ENCODE assay signal across 8 mouse cellular contexts in the genomic region with DNA sequence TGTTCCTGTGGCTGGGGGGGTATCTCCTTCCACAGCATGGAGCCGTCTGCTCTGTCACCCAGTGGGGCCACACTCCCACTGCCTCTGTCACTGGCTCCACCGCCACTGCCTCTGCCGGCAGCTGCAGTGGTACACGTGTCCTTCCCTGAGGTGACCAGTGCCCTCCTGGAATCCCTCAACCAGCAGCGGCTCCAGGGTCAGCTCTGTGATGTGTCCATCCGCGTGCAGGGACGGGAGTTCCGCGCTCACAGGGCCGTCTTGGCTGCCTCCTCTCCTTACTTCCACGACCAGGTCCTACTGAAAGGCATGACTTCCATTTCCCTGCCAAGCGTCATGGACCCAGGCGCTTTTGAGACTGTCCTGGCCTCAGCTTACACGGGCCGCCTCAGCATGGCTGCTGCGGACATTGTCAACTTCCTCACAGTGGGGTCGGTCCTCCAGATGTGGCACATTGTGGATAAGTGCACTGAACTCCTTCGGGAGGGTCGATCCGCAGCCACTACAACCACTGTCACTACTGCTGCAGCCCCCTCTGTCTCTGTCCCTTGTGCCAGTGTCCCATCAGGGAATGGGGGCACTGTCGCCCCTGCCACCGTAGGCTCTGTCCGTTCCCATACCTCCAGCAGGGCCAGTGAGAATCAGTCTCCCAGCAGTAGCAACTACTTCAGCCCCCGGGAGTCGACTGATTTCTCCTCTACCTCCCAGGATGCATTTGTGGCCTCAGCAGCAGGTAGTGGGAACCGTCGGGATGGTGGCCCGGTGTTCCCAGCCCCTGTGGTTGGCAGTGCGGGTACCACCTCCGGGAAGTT. TPM values are rescaled to one million over a fixed set of nuclear protein-coding genes. Genes with fewer than 3 reads are reported as not detected.
DNase-seq lines count a peak whose midpoint lies in the region; ATAC-seq lines count a peak whose summit lies in the region.

No protein-coding gene starts in this region.

- no peak overlapping the region for H3K9ac ChIP-seq in intestine, embryonic 14.5 days (ENCODE audit: low read length)
- no peak overlapping the region; the same call in 1 of the 2 replicates for H3K9ac ChIP-seq in midbrain, embryonic 14.5 days (replicated peaks; ENCODE audit: low read length)

- H3K4me1 ChIP-seq in megakaryocyte, embryonic 14.5 days = peaks cover 77% of the 10 kb centered on the region
- peaks cover 27% of the 10 kb centered on the region for H3K4me1 ChIP-seq in intestine, embryonic 14.5 days (replicated peaks; ENCODE audit: control insufficient read depth, insufficient read depth, low read length)
- H3K4me1 ChIP-seq in midbrain, embryonic 14.5 days (ENCODE audit: control insufficient read depth, insufficient read depth, low read length) = peaks cover 29% of the 10 kb centered on the region

- peak overlapping the region; percentile 71 for H3K4me2 ChIP-seq in intestine, embryonic 14.5 days (ENCODE audit: low read length)
- peak overlapping the region; percentile 65 for H3K4me2 ChIP-seq in midbrain, embryonic 14.5 days (ENCODE audit: low read length)

- peak overlapping the region; percentile 93 for H3K4me3 ChIP-seq in megakaryocyte, embryonic 14.5 days (replicated peaks)
- H3K4me3 ChIP-seq in intestine, embryonic 14.5 days (ENCODE audit: low read depth, low read length) = peak overlapping the region; percentile 52
- H3K4me3 ChIP-seq in midbrain, embryonic 14.5 days (replicated peaks; ENCODE audit: low read depth, low read length) = peak overlapping the region; percentile 49

- no peaks in the 10 kb centered on the region for H3K27me3 ChIP-seq in megakaryocyte, embryonic 14.5 days (replicated peaks)
- no peaks in the 10 kb centered on the region for H3K27me3 ChIP-seq in intestine, embryonic 14.5 days (replicated peaks; ENCODE audit: control insufficient read depth, insufficient read depth, low read length)
- H3K27me3 ChIP-seq in midbrain, embryonic 14.5 days (ENCODE audit: control insufficient read depth, insufficient read depth, low read length) = no peaks in the 10 kb centered on the region

- 0 out of 2 replicates have a peak, but pooled peaks cover 5% of the 10 kb centered on the region for H3K9me3 ChIP-seq in megakaryocyte, embryonic 14.5 days
- no peaks in the 10 kb centered on the region for H3K9me3 ChIP-seq in intestine, embryonic 14.5 days (ENCODE audit: control insufficient read depth, low read length)
- H3K9me3 ChIP-seq in midbrain, embryonic 14.5 days (ENCODE audit: control insufficient read depth, low read length) = no peaks in the 10 kb centered on the region

- no peak for ATAC-seq in megakaryocyte, adult 5-6 weeks (ENCODE audit: poor library complexity, severe bottlenecking)
- no peak for ATAC-seq in intestine, embryonic 14.5 days (replicated peaks; ENCODE audit: low FRiP score, low TSS enrichment, low read depth)
- no peak for ATAC-seq in midbrain, embryonic 14.5 days (ENCODE audit: low FRiP score, low TSS enrichment)

- 76% methylated on average over 31 of the region's 31 CpGs for WGBS in intestine, embryonic 14.5 days
- 70% methylated on average over 31 of the region's 31 CpGs for WGBS in midbrain, embryonic 14.5 days

- H3K27ac ChIP-seq in intestine, embryonic 14.5 days (ENCODE audit: low read depth) = peak overlapping the region; percentile 78; the same call in 1 of the 2 replicates
- H3K27ac ChIP-seq in midbrain, embryonic 14.5 days (replicated peaks; ENCODE audit: low read depth, low read length) = no peak overlapping the region

- peak; percentile 59 to 67 for DNase-seq in adrenal gland, adult (ENCODE audit: inconsistent age in 2 of 2, low spot score in 1 of 2)
- DNase-seq in adrenal gland, postnatal 25 days = no peak
- no peak for DNase-seq in intestine, embryonic 14.5 days (ENCODE audit: low spot score)
- no peak for DNase-seq in midbrain, embryonic 14.5 days
- no peak for DNase-seq in left cerebral cortex, adult 9 months (ENCODE audit: low spot score in 2 of 2)
- no peak for DNase-seq in spleen, adult 12 weeks (ENCODE audit: low spot score)

- H3K36me3 ChIP-seq in megakaryocyte, embryonic 14.5 days (replicated peaks; ENCODE audit: low read length) = peaks cover 65% of the 10 kb centered on the region
- H3K36me3 ChIP-seq in intestine, embryonic 14.5 days (ENCODE audit: control insufficient read depth, insufficient read depth, low read length) = peaks cover 41% of the 10 kb centered on the region
- H3K36me3 ChIP-seq in midbrain, embryonic 14.5 days (ENCODE audit: control insufficient read depth, insufficient read depth, low read length) = peaks cover 32% of the 10 kb centered on the region

RNA-seq across cellular contexts. Expression of a gene that starts 1.3 kb away (rescaled TPM):
- total RNA-seq in adrenal gland, postnatal 25 days (2021) = 27.4 and 38.8 TPM in 2 replicates
- 45.3 and 51.7 TPM in 2 replicates for polyA plus RNA-seq in megakaryocyte, embryonic 14.5 days (2012; ENCODE audit: insufficient read depth, low replicate concordance)
- 13.7 and 14.0 TPM in 2 replicates for total RNA-seq in megakaryocyte, adult 5-6 weeks (2015)
- total RNA-seq in megakaryocyte, adult 5-6 weeks (2017) = 22.0 and 25.8 TPM in 2 replicates
- polyA plus RNA-seq in intestine, embryonic 14.5 days (2014; fragmentation: Nextera tagmentation; extraction: Ambion mirVana) = 9.4 and 9.8 TPM in 2 replicates
- polyA plus RNA-seq in midbrain, embryonic 14.5 days (2014; fragmentation: Nextera tagmentation; extraction: Ambion mirVana) = 12.1 and 13.1 TPM in 2 replicates

RNA-seq across cellular contexts. Expression of a gene that starts 1.4 kb away (rescaled TPM):
- total RNA-seq in adrenal gland, postnatal 25 days (2021) = 101 and 166 TPM in 2 replicates
- 362 and 606 TPM in 2 replicates for polyA plus RNA-seq in megakaryocyte, embryonic 14.5 days (2012; ENCODE audit: insufficient read depth, low replicate concordance)
- 99.7 and 105 TPM in 2 replicates for total RNA-seq in megakaryocyte, adult 5-6 weeks (2015)
- total RNA-seq in megakaryocyte, adult 5-6 weeks (2017) = 88.9 and 93.3 TPM in 2 replicates
- 32.3 and 32.5 TPM in 2 replicates for polyA plus RNA-seq in intestine, embryonic 14.5 days (2014; fragmentation: Nextera tagmentation; extraction: Ambion mirVana)
- 18.3 and 20.6 TPM in 2 replicates for polyA plus RNA-seq in midbrain, embryonic 14.5 days (2014; fragmentation: Nextera tagmentation; extraction: Ambion mirVana)

RNA-seq across cellular contexts. Expression of a gene that starts 7.8 kb away (rescaled TPM):
- 35.2 and 36.4 TPM in 2 replicates for total RNA-seq in adrenal gland, postnatal 25 days (2021)
- polyA plus RNA-seq in megakaryocyte, embryonic 14.5 days (2012; ENCODE audit: insufficient read depth, low replicate concordance) = 11.0 and 20.0 TPM in 2 replicates
- 42.1 and 49.7 TPM in 2 replicates for total RNA-seq in megakaryocyte, adult 5-6 weeks (2015)
- total RNA-seq in megakaryocyte, adult 5-6 weeks (2017) = 39.3 and 63.3 TPM in 2 replicates
- 41.8 and 42.7 TPM in 2 replicates for polyA plus RNA-seq in intestine, embryonic 14.5 days (2014; fragmentation: Nextera tagmentation; extraction: Ambion mirVana)
- 40.7 and 44.6 TPM in 2 replicates for polyA plus RNA-seq in midbrain, embryonic 14.5 days (2014; fragmentation: Nextera tagmentation; extraction: Ambion mirVana)

RNA-seq across cellular contexts. Expression of a gene that starts 12.1 kb away (rescaled TPM):
- not detected in 2 replicates for total RNA-seq in adrenal gland, postnatal 25 days (2021)
- not detected in 2 replicates for polyA plus RNA-seq in megakaryocyte, embryonic 14.5 days (2012; ENCODE audit: insufficient read depth, low replicate concordance)
- 4.9 and 9.8 TPM in 2 replicates for total RNA-seq in megakaryocyte, adult 5-6 weeks (2015)
- total RNA-seq in megakaryocyte, adult 5-6 weeks (2017) = 2.6 and 5.9 TPM in 2 replicates
- polyA plus RNA-seq in intestine, embryonic 14.5 days (2014; fragmentation: Nextera tagmentation; extraction: Ambion mirVana) = 0.23 TPM in 2 replicates
- 1.1 TPM in 1 of 2 replicates, not detected in the other for polyA plus RNA-seq in midbrain, embryonic 14.5 days (2014; fragmentation: Nextera tagmentation; extraction: Ambion mirVana)

RNA-seq across cellular contexts. Expression of a gene that starts 12.3 kb away (rescaled TPM):
- 68.9 and 72.7 TPM in 2 replicates for total RNA-seq in adrenal gland, postnatal 25 days (2021)
- polyA plus RNA-seq in megakaryocyte, embryonic 14.5 days (2012; ENCODE audit: insufficient read depth, low replicate concordance) = 90.4 and 221 TPM in 2 replicates
- 33.6 and 38.2 TPM in 2 replicates for total RNA-seq in megakaryocyte, adult 5-6 weeks (2015)
- 51.8 and 58.3 TPM in 2 replicates for total RNA-seq in megakaryocyte, adult 5-6 weeks (2017)
- polyA plus RNA-seq in intestine, embryonic 14.5 days (2014; fragmentation: Nextera tagmentation; extraction: Ambion mirVana) = 31.3 and 34.5 TPM in 2 replicates
- 47.2 and 50.3 TPM in 2 replicates for polyA plus RNA-seq in midbrain, embryonic 14.5 days (2014; fragmentation: Nextera tagmentation; extraction: Ambion mirVana)

Comparison
In these comparisons a context has a peak if more than half of its experiments do, and no peak if none do; other contexts are left out.
1. DNase-seq: peak in adrenal gland, adult (2 of 2); none in adrenal gland, postnatal 25 days (single experiment), intestine, embryonic 14.5 days (single experiment), midbrain, embryonic 14.5 days (single experiment), left cerebral cortex, adult 9 months (0 of 2) and spleen, adult 12 weeks (single experiment).
2. RNA of a gene that starts 1.4 kb away (polyA plus RNA-seq): 362 to 606 TPM in megakaryocyte, embryonic 14.5 days; 32.3 to 32.5 TPM in intestine, embryonic 14.5 days and 18.3 to 20.6 TPM in midbrain, embryonic 14.5 days; every median in the first group is over 10 times any median in the second.
3. Peak in every context shown above with its lines, with median percentiles within 50 percentile points of each other: H3K4me3 ChIP-seq.